Mouse (Mus musculus): ENCODE measurements around the gene Cyp2e1. TPM values are rescaled to one million over a fixed set of nuclear protein-coding genes. Genes with fewer than 3 reads are reported as not detected.

Cyp2e1 gene
- polyA plus RNA-seq, 1 experiment from 2014 or later = 0.10 TPM

DNA sequence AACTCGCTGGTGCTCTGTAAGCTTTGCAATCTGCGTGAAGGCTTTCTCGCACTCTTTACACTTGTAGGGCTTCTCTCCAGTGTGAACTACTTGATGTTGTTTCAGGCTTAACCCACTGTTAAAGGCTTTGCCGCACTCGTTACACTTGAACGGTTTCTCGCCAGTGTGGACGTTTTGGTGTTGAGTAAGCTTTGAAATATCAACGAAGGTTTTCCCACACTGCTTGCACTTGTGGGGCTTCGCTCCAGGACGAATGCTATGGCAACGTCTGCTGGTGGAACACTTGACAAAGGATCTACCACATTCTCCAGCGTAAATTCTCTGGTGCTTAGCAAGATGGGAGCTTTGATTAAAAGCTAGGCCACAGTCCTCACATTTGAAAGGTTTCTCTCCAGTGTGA, 48.2 kb downstream of the Cyp2e1 start:
- H3K4me2 ChIP-seq = no peak overlapping the region
- ATAC-seq (ENCODE audit: low read depth) (no peak), DNase-seq (no peak)
- no peaks in the 10 kb centered on the region for H3K9me3 ChIP-seq (replicated peaks)
- H3K4me3 ChIP-seq (replicated peaks) = no peak overlapping the region
- 75% methylated on average over 13 of the region's 13 CpGs for WGBS (ENCODE audit: insufficient replicate concordance)
- H3K27me3 ChIP-seq = no peaks in the 10 kb centered on the region
- H3K4me1 ChIP-seq (replicated peaks) = no peaks in the 10 kb centered on the region
- H3K9ac ChIP-seq = no peak overlapping the region
- no peak overlapping the region for H3K27ac ChIP-seq
- H3K36me3 ChIP-seq = no peaks in the 10 kb centered on the region

DNA sequence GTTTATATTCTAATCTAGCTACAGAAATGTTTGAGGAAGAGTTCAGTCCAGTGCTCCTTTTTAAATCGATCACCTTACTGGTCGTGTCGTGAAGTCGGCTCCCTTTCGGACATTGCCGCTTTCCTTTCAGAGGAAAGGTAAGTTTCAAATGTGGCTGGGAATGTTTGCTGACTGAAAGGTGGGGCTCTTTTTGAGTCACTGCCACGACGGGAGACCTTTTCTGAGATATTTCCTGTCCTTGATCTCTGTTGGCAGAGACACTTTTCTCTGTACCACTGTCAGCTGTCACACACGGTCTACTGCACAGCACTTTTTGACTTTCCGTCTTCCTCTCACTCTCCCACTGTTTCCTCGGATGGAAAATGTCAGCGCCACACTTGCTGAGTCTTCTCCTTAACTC, 49.3 kb downstream of the Cyp2e1 start:
- DNase-seq = no peak
- 77% methylated on average over 12 of the region's 12 CpGs for WGBS (ENCODE audit: insufficient replicate concordance)
- no peak overlapping the region for H3K9ac ChIP-seq

DNA sequence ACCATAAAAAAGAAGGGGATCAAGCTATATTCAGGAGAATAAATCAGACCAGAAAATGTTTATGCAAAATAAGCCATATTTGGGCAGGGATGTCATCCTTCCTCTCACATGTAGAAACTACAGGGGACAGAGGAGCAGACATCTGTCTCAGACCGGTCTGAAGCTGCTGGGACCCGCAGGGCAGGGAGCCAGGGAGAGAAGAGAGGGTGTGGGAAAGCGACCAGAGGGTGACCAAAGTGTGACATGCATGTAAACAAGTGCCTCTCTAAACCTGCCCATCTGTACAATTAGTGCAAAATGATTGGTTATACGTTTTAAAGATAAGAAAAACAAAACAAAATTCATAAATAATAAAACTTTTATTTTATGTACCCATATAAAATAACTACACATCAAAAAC, 56.6 kb downstream of the Cyp2e1 start:
- Histone ChIP-seq H3K4me3 (replicated peaks) (no peak overlapping the region), H3K27ac (no peak overlapping the region), H3K4me2 (no peak overlapping the region), H3K27me3 (0 out of 2 replicates have a peak, but pooled peaks cover 2% of the 10 kb centered on the region), H3K9me3 (replicated peaks) (no peaks in the 10 kb centered on the region), H3K9ac (no peak overlapping the region), H3K4me1 (replicated peaks) (peaks cover 10% of the 10 kb centered on the region), H3K36me3 (no peaks in the 10 kb centered on the region)
- WGBS (ENCODE audit: insufficient replicate concordance) = 58% methylated on average over 4 of the region's 4 CpGs
- DNase-seq = no peak
- ATAC-seq (ENCODE audit: low read depth) = no peak

More for the DNA sequence above, 49.3 kb downstream of the Cyp2e1 start:
- no peak overlapping the region for H3K27ac ChIP-seq
- no peaks in the 10 kb centered on the region for H3K9me3 ChIP-seq (replicated peaks)
- H3K36me3 ChIP-seq = no peaks in the 10 kb centered on the region
- H3K4me3 ChIP-seq (replicated peaks) = no peak overlapping the region
- ATAC-seq (ENCODE audit: low read depth) = no peak
- no peaks in the 10 kb centered on the region for H3K27me3 ChIP-seq
- no peak overlapping the region for H3K4me2 ChIP-seq
- H3K4me1 ChIP-seq (replicated peaks) = no peaks in the 10 kb centered on the region

DNA sequence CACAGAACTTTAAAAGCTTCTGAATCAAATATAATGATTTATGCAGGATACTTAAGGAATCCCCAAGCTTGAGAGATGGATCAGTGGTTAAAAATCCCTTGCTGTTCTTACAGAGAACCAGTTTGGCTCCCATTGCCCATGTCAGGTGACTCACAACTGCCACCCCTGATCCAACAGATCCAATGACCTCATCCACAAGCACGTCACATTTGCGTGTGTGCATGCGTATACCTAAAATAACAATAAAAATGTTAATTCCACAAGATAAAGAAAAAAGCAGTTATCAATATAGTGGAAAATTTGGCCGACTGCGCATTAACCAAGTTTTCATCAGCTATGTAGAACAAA, 57.7 kb downstream of the Cyp2e1 start:
- H3K9me3 ChIP-seq (replicated peaks) = no peaks in the 10 kb centered on the region
- no peak for DNase-seq
- ATAC-seq (ENCODE audit: low read depth) = no peak
- H3K27ac ChIP-seq = no peak overlapping the region
- H3K4me1 ChIP-seq (replicated peaks) = peaks cover 10% of the 10 kb centered on the region
- peaks cover 9% of the 10 kb centered on the region; the same call in 1 of the 2 replicates for H3K27me3 ChIP-seq
- peak overlapping the region; percentile 71 for H3K4me2 ChIP-seq
- H3K4me3 ChIP-seq (replicated peaks) = peak overlapping the region; percentile 52
- no peak overlapping the region for H3K9ac ChIP-seq
- WGBS (ENCODE audit: insufficient replicate concordance) = 57% methylated on average over 5 of the region's 5 CpGs
- no peaks in the 10 kb centered on the region for H3K36me3 ChIP-seq

DNA sequence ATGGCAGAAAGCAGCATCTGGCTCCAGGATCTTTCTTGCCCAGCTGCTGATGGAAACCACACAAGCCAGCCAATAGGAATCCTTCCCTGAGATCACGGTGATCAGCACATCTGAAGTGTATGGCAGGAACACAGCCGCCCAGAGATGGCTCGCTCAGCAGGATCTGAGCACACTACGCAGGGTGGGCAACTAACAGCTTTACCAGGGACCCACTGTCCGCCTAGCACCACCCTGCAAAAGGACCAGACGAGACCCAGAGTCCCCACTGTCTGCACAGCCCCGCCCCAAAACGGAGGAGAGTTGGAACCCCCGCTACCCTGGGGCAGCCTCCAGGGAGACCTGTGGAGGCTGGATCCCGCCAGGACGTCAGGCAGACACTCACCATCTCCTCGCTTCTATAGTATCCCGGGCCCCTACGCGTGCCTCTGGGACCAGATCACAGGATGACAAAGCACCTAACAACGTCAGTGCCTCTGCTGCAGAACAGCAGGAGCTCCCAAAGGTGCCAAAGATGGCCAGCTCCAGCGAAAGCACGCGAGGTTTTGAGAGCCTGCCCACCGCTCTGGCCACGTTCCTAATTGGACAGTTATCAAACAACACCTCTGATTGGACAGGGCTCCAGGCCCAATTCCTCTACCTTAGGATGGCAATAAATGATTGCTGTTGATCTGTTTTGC, 58.3 kb downstream of the Cyp2e1 start, which contains the start of gene Zfp941:
Zfp941 (minus strand) TSS at position 526 of the 677 bp plus-strand sequence.
- Histone ChIP-seq H3K4me2 (peak within 1 kb of the TSS; percentile 71), H3K27ac (no peak within 1 kb of the TSS), H3K9ac (peak within 1 kb of the TSS; percentile 57), H3K4me1 (replicated peaks) (peaks cover 10% of the 10 kb centered on the region), H3K36me3 (no peaks in the 10 kb centered on the region), H3K9me3 (replicated peaks) (no peaks in the 10 kb centered on the region), H3K4me3 (replicated peaks) (peak within 1 kb of the TSS; percentile 52), H3K27me3 (peaks cover 9% of the 10 kb centered on the region; the same call in 1 of the 2 replicates)
- peak; percentile 10 for DNase-seq
- peak; percentile 74 for ATAC-seq (ENCODE audit: low read depth)
- WGBS (ENCODE audit: insufficient replicate concordance) = 3% methylated on average over 21 of the region's 21 CpGs

DNA sequence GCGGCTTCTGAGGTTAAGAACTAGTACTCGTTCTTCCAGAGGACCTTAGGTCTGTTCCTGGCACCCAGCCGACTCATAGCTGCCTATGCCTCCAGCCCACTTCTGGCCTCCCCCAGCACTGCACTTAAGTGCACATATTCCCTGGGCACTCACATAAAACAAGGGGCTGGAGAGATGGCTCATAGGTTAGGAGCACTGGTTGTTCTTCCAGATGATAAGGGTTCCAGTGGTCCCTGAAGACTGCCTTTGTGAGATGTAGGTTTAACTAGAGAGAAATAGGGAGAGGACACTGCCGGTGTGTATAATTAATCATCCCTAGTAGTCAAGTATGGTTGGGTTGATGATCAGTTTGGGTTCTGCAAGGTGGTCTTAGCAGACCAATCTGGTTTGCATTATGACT, 59.2 kb downstream of the Cyp2e1 start:
- ATAC-seq (ENCODE audit: low read depth) (no peak), DNase-seq (no peak)
- Histone ChIP-seq H3K27ac (no peak overlapping the region), H3K9me3 (replicated peaks) (no peaks in the 10 kb centered on the region), H3K27me3 (peaks cover 9% of the 10 kb centered on the region; the same call in 1 of the 2 replicates), H3K4me1 (replicated peaks) (peaks cover 10% of the 10 kb centered on the region), H3K36me3 (no peaks in the 10 kb centered on the region), H3K9ac (no peak overlapping the region), H3K4me2 (no peak overlapping the region), H3K4me3 (replicated peaks) (no peak overlapping the region)
- WGBS (ENCODE audit: insufficient replicate concordance) = 59% methylated on average over 4 of the region's 4 CpGs

Other genes starting within 250 kb of the Cyp2e1 start
- not detected in 2 replicates for gene Olfr538, start 195.9 kb upstream of the Cyp2e1 start, polyA plus RNA-seq (2015; fragmentation: Nextera tagmentation; extraction: Ambion mirVana)
- gene Olfr46, start 162.5 kb upstream of the Cyp2e1 start, polyA plus RNA-seq (2015; fragmentation: Nextera tagmentation; extraction: Ambion mirVana) = not detected in 2 replicates
- gene Olfr61, start 134.8 kb upstream of the Cyp2e1 start, polyA plus RNA-seq (2015; fragmentation: Nextera tagmentation; extraction: Ambion mirVana) = not detected in 2 replicates
- gene Olfr53, start 117.3 kb upstream of the Cyp2e1 start, polyA plus RNA-seq (2015; fragmentation: Nextera tagmentation; extraction: Ambion mirVana) = not detected in 2 replicates
- gene Olfr539, start 103.8 kb upstream of the Cyp2e1 start, polyA plus RNA-seq (2015; fragmentation: Nextera tagmentation; extraction: Ambion mirVana) = not detected in 2 replicates
- not detected in 2 replicates for gene Olfr45, start 81.8 kb upstream of the Cyp2e1 start, polyA plus RNA-seq (2015; fragmentation: Nextera tagmentation; extraction: Ambion mirVana)
- gene Olfr541, start 66.5 kb upstream of the Cyp2e1 start, polyA plus RNA-seq (2015; fragmentation: Nextera tagmentation; extraction: Ambion mirVana) = not detected in 2 replicates
- 0.17 and 0.20 TPM in 2 replicates for gene Syce1, start 24.1 kb downstream of the Cyp2e1 start, polyA plus RNA-seq (2015; fragmentation: Nextera tagmentation; extraction: Ambion mirVana)
- gene Zfp941, start 58.4 kb downstream of the Cyp2e1 start, polyA plus RNA-seq (2015; fragmentation: Nextera tagmentation; extraction: Ambion mirVana) = 0.24 and 0.38 TPM in 2 replicates
- gene Urah, start 71.3 kb downstream of the Cyp2e1 start, polyA plus RNA-seq (2015; fragmentation: Nextera tagmentation; extraction: Ambion mirVana) = 9.7 and 10.9 TPM in 2 replicates
- not detected in 2 replicates for gene Scgb1c1, start 81.8 kb downstream of the Cyp2e1 start, polyA plus RNA-seq (2015; fragmentation: Nextera tagmentation; extraction: Ambion mirVana)
- not detected in 2 replicates for gene Odf3, start 84.1 kb downstream of the Cyp2e1 start, polyA plus RNA-seq (2015; fragmentation: Nextera tagmentation; extraction: Ambion mirVana)
- gene Gm45785, start 92.6 kb downstream of the Cyp2e1 start, polyA plus RNA-seq (2015; fragmentation: Nextera tagmentation; extraction: Ambion mirVana) = not detected in 2 replicates
- gene Ric8a, start 93.2 kb downstream of the Cyp2e1 start, polyA plus RNA-seq (2015; fragmentation: Nextera tagmentation; extraction: Ambion mirVana) = 25.0 and 25.1 TPM in 2 replicates
- gene Bet1l, start 93.8 kb downstream of the Cyp2e1 start, polyA plus RNA-seq (2015; fragmentation: Nextera tagmentation; extraction: Ambion mirVana) = 17.1 and 20.1 TPM in 2 replicates
- gene Psmd13, start 118.2 kb downstream of the Cyp2e1 start, polyA plus RNA-seq (2015; fragmentation: Nextera tagmentation; extraction: Ambion mirVana) = 187 and 202 TPM in 2 replicates
- gene Sirt3, start 118.6 kb downstream of the Cyp2e1 start, polyA plus RNA-seq (2015; fragmentation: Nextera tagmentation; extraction: Ambion mirVana) = 16.6 and 16.8 TPM in 2 replicates
- 0.33 and 1.3 TPM in 2 replicates for gene Cox8b, start 136.7 kb downstream of the Cyp2e1 start, polyA plus RNA-seq (2015; fragmentation: Nextera tagmentation; extraction: Ambion mirVana)
- 1.6 and 2.4 TPM in 2 replicates for gene Nlrp6, start 157.2 kb downstream of the Cyp2e1 start, polyA plus RNA-seq (2015; fragmentation: Nextera tagmentation; extraction: Ambion mirVana)
- gene Pgghg, start 177.7 kb downstream of the Cyp2e1 start, polyA plus RNA-seq (2015; fragmentation: Nextera tagmentation; extraction: Ambion mirVana) = 5.0 and 5.9 TPM in 2 replicates
- 0.35 and 0.61 TPM in 2 replicates for gene Ifitm5, start 186.6 kb downstream of the Cyp2e1 start, polyA plus RNA-seq (2015; fragmentation: Nextera tagmentation; extraction: Ambion mirVana)
- not detected in 2 replicates for gene Gm45717, start 192.2 kb downstream of the Cyp2e1 start, polyA plus RNA-seq (2015; fragmentation: Nextera tagmentation; extraction: Ambion mirVana)
- 309 and 331 TPM in 2 replicates for gene Ifitm2, start 192.2 kb downstream of the Cyp2e1 start, polyA plus RNA-seq (2015; fragmentation: Nextera tagmentation; extraction: Ambion mirVana)
- 22.3 and 24.0 TPM in 2 replicates for gene Ifitm1, start 203.5 kb downstream of the Cyp2e1 start, polyA plus RNA-seq (2015; fragmentation: Nextera tagmentation; extraction: Ambion mirVana)
- gene Ifitm3, start 247.0 kb downstream of the Cyp2e1 start, polyA plus RNA-seq (2015; fragmentation: Nextera tagmentation; extraction: Ambion mirVana) = 53.9 and 61.7 TPM in 2 replicates